Mouse (Mus musculus) midbrain, embryonic 14.5 days (tissue): ENCODE data around the gene Izumo4. TPM values are rescaled to one million over a fixed set of nuclear protein-coding genes. Genes with fewer than 3 reads are reported as not detected.

Source experiments
- ATAC-seq: fragments of 200-750 bp; cut with Nextera tagmentation; 2 replicates; pipeline ENCODE4 v1.8.0; 2017; ENCODE audit warnings: moderate number of reproducible peaks, moderate library complexity; ENCODE audit not compliant: low FRiP score, low TSS enrichment
- DNase-seq: peaks from one replicate; pipeline ENCODE4 v3.0.0-alpha.2; 2015
- H3K27ac ChIP-seq: fragments of 300-500 bp; sonication (generic); replicated peaks from 2 replicates; pipeline ENCODE4 v1.5.1; 2014; ENCODE audit warnings: mild to moderate bottlenecking, low read depth, low read length, moderate library complexity
- H3K27me3 ChIP-seq: fragments of 300-500 bp; sonication (generic); 2 replicates; pipeline ENCODE4 v1.6.1; 2014; ENCODE audit warnings: low read length, control low read depth, mixed read lengths; ENCODE audit not compliant: control insufficient read depth, insufficient read depth
- H3K36me3 ChIP-seq: fragments of 300-500 bp; sonication (generic); 2 replicates; pipeline ENCODE4 v1.6.1; 2014; ENCODE audit warnings: low read length, control low read depth; ENCODE audit not compliant: control insufficient read depth, insufficient read depth
- H3K4me1 ChIP-seq: fragments of 300-500 bp; sonication (generic); 2 replicates; pipeline ENCODE4 v1.6.1; 2014; ENCODE audit warnings: mild to moderate bottlenecking, antibody characterized with exemption, low read length, control low read depth; ENCODE audit not compliant: control insufficient read depth, insufficient read depth
- H3K4me2 ChIP-seq: fragments of 300-500 bp; sonication (generic); 2 replicates; pipeline ENCODE4 v1.6.1; 2014; ENCODE audit warnings: mild to moderate bottlenecking, low read length, moderate library complexity
- H3K4me3 ChIP-seq: fragments of 300-500 bp; sonication (generic); replicated peaks from 2 replicates; pipeline ENCODE4 v1.5.1; 2014; ENCODE audit warnings: low read depth, low read length
- H3K9ac ChIP-seq: fragments of 300-500 bp; sonication (generic); replicated peaks from 2 replicates; pipeline ENCODE4 v1.6.1; 2014; ENCODE audit warnings: mild to moderate bottlenecking, low read length, moderate library complexity
- H3K9me3 ChIP-seq: fragments of 300-500 bp; sonication (generic); 2 replicates; pipeline ENCODE4 v1.6.1; 2016; ENCODE audit warnings: low read length, control low read depth, mixed read lengths; ENCODE audit not compliant: control insufficient read depth
- WGBS: fragments of 180-500 bp; shearing (Covaris S2); extraction: QIAGEN DNeasy Blood & Tissue Kit; methylation state at CpG from one replicate; pipeline ENCODE4 v1.1.7; 2014; 5-methylcytosine and 5-hydroxymethylcytosine counted together
- polyA plus RNA-seq: library from polyadenylated mRNA; unstranded; fragments of >200 nt; fragmentation: Nextera tagmentation; extraction: Ambion mirVana; gene quantifications from 2 replicates; pipeline ENCODE4 v1.2.1, GENCODE M21; 2014

The Izumo4 gene
- polyA plus RNA-seq, 1 experiment from 2014 or later: 22.4 TPM

DNA sequence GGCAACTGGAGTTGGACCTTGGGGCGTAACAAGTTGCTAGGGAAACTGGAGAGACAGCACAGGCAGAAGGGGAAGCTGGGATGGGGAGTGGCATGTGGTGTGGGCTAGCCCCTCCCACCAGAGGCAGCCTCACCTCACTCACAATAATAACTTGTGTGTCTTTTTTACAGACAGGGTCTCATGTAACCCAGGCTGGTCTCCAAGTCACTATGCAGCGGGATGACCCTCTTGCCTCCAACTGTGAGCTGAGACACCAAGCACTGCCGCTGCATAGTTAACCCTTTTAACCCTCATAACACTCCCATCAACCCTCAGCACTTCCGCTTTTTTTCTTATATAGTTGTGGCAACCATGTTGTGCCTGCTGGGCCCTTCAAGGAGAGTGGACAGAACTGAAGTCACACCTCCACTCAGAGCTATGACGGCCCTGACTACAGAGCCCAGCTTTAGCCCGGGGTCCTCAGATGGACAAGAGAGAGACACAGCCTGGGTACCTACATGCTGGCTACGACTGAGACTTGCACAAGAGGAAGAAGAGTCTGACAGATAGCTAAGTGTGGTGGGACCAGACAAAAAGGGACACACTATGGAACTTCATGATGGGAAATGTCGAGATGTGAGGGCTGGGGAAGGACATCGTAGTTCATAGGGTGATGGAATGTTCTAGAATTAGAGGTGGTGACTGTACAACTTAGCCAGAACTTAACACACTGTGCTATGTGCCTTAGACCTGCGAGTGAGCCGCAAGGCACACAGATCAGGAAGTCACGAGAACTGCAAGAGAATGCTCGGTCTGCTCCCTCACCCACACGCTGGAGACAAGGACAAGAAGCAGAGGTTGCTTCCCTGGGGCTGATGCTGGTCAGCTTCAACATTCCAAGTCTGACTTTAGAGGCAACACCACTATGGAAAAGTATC, 9.5 kb upstream of the Izumo4 start:
- ATAC-seq (no peak), DNase-seq (no peak)
- Histone ChIP-seq H3K4me3 (no peak overlapping the region), H3K36me3 (peaks cover 47% of the 10 kb centered on the region), H3K4me1 (no peaks in the 10 kb centered on the region), H3K4me2 (no peak overlapping the region), H3K27me3 (no peaks in the 10 kb centered on the region), H3K9me3 (no peaks in the 10 kb centered on the region), H3K9ac (no peak overlapping the region), H3K27ac (no peak overlapping the region)
- 87% methylated on average over 14 of the region's 14 CpGs for WGBS

GRCm38 (mm10) chr10:80693401-80694045, 8.5 kb upstream of the Izumo4 start:
- peaks cover 47% of the 10 kb centered on the region for H3K36me3 ChIP-seq
- H3K27me3 ChIP-seq: no peaks in the 10 kb centered on the region
- H3K4me2 ChIP-seq: no peak overlapping the region
- H3K9ac ChIP-seq: no peak overlapping the region
- 93% methylated on average over 12 of the region's 12 CpGs for WGBS
- H3K4me1 ChIP-seq: no peaks in the 10 kb centered on the region
- no peak for ATAC-seq
- no peak overlapping the region for H3K4me3 ChIP-seq
- no peak overlapping the region for H3K27ac ChIP-seq
- no peaks in the 10 kb centered on the region for H3K9me3 ChIP-seq
- DNase-seq: no peak

DNA sequence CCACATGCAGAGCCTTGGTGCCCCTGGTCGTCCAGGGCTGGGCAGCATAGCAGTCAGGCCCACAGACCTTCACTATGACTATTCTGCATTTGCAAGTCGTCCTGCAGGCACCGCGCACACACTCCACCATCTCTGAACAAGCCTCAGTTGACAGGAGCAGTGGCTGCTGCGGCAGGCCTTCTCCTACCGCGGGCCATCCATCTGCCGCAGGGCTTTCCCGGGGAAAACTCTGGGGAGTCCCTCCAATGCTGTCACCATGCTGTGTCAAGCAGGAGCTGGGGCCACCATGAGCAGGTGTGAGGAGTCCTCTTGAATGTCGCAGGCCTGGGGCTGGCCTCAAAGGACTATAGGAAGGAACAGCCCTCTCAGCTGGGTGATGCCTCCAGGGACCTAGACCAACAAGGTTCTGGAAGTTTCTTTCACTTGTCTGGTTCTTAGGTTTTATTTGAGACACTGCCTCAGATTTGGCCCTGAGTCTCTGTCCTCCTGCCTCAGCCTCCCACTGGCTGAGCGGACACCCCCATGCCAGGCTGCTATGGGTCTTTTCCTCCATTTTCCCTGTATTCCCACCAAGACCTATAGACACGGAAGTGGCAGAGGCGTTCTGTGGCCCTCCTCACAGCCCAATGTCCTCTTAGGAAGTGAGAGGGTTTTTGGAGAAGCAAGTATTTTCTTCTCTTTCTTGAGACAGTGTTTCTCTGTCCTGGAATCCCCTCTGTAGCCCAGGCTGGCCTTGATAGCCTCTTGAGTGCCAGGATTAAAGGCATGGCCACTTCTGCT, 7.6 kb upstream of the Izumo4 start:
- DNase-seq (no peak), ATAC-seq (no peak)
- no peaks in the 10 kb centered on the region for H3K4me1 ChIP-seq
- no peaks in the 10 kb centered on the region for H3K27me3 ChIP-seq
- peaks cover 42% of the 10 kb centered on the region for H3K36me3 ChIP-seq
- no peak overlapping the region for H3K9ac ChIP-seq
- no peak overlapping the region for H3K4me3 ChIP-seq
- H3K4me2 ChIP-seq: no peak overlapping the region
- H3K27ac ChIP-seq: 0 out of 2 replicates have a peak overlapping the region, but pooled peaks have one; percentile 20
- WGBS: 90% methylated on average over 13 of the region's 13 CpGs
- no peaks in the 10 kb centered on the region for H3K9me3 ChIP-seq

- no peak for ATAC-seq
- no peak for DNase-seq
- no peaks in the 10 kb centered on the region for H3K27me3 ChIP-seq
Observed at GRCm38 (mm10) chr10:80695186-80695585, 6.8 kb upstream of the Izumo4 start.

DNA sequence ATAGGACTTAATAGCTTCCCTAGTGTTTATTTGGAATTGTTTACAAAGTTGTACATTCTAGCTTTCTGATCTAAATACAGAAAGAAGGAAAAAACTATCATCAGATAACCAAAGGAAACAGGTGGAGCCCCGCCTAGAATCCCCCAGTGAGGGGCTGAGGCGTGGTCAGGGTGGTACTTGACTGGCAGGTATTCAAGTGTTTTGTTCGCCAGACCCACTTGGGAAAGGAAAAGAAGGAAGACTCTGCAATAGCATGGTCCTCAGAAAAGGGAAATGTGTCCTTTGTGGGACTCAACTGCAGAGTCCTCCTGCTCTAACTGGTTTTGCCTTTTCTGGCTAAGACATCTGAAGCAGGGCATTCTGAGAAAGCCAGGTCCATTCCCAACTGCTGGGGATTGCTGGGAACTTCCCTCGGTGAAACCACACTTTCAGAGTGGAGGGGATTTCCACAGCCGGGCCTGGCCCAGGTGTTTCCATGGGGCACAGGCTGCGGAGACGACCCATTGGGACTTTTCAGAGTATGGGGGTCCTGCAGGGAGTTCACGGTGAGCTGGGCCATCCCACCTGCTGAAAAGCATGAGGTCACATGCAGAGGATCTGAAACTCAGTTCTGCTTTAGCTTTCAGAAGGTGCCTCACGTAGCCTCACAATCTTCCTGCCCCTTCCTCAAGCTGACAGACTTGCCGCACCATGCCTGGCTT, 6.0 kb upstream of the Izumo4 start:
- WGBS: 76% methylated on average over 10 of the region's 10 CpGs
- Histone ChIP-seq H3K4me3 (no peak overlapping the region), H3K9ac (no peak overlapping the region; the same call in 1 of the 2 replicates), H3K4me2 (no peak overlapping the region), H3K27ac (no peak overlapping the region), H3K27me3 (no peaks in the 10 kb centered on the region), H3K9me3 (no peaks in the 10 kb centered on the region), H3K4me1 (peaks cover 13% of the 10 kb centered on the region), H3K36me3 (peaks cover 26% of the 10 kb centered on the region)
- DNase-seq (no peak), ATAC-seq (no peak)

More at GRCm38 (mm10) chr10:80695186-80695585, 6.8 kb upstream of the Izumo4 start:
- Histone ChIP-seq H3K4me2 (no peak overlapping the region), H3K36me3 (peaks cover 33% of the 10 kb centered on the region), H3K4me1 (peaks cover 5% of the 10 kb centered on the region; the same call in 1 of the 2 replicates), H3K27ac (0 out of 2 replicates have a peak overlapping the region, but pooled peaks have one; percentile 20), H3K9ac (no peak overlapping the region), H3K4me3 (no peak overlapping the region), H3K9me3 (no peaks in the 10 kb centered on the region)
- 93% methylated on average over 2 of the region's 2 CpGs for WGBS

GRCm38 (mm10) chr10:80696502-80697392, 5.2 kb upstream of the Izumo4 start:
- no peak for ATAC-seq
- WGBS: 79% methylated on average over 11 of the region's 12 CpGs

GRCm38 (mm10) chr10:80697393-80697787, 4.6 kb upstream of the Izumo4 start:
- Histone ChIP-seq H3K27ac (no peak overlapping the region), H3K36me3 (peaks cover 14% of the 10 kb centered on the region), H3K4me2 (no peak overlapping the region), H3K27me3 (no peaks in the 10 kb centered on the region), H3K9me3 (no peaks in the 10 kb centered on the region), H3K4me3 (no peak overlapping the region), H3K4me1 (peaks cover 15% of the 10 kb centered on the region), H3K9ac (no peak overlapping the region)
- ATAC-seq (no peak), DNase-seq (no peak)
- WGBS: 96% methylated on average over 8 of the region's 8 CpGs

More at GRCm38 (mm10) chr10:80696502-80697392, 5.2 kb upstream of the Izumo4 start:
- no peak overlapping the region for H3K27ac ChIP-seq
- H3K4me1 ChIP-seq: peaks cover 15% of the 10 kb centered on the region
- no peaks in the 10 kb centered on the region for H3K27me3 ChIP-seq
- no peak for DNase-seq
- peaks cover 18% of the 10 kb centered on the region for H3K36me3 ChIP-seq
- H3K4me2 ChIP-seq: no peak overlapping the region
- no peak overlapping the region for H3K4me3 ChIP-seq
- H3K9me3 ChIP-seq: no peaks in the 10 kb centered on the region
- no peak overlapping the region; the same call in 1 of the 2 replicates for H3K9ac ChIP-seq
